ENCODE assay signal across 8 mouse cellular contexts in genomic region chr9:66796739-66797138, GRCm38 (mm10). TPM values are rescaled to one million over a fixed set of nuclear protein-coding genes. Genes with fewer than 3 reads are reported as not detected.
DNase-seq lines count a peak whose midpoint lies in the region; ATAC-seq lines count a peak whose summit lies in the region.

Gene Gm10647, plus strand, starts transcription at chr9:66797039.

- H3K9ac ChIP-seq in lung, embryonic 15.5 days, result peak within 1 kb of the TSS; percentile 44; the same call in 1 of the 2 replicates
- H3K9ac ChIP-seq in forebrain, embryonic 12.5 days, result no peak within 1 kb of the TSS
- H3K9ac ChIP-seq in neural tube, embryonic 14.5 days (replicated peaks; ENCODE audit: low read depth, low read length), result peak within 1 kb of the TSS; percentile 88

- H3K27me3 ChIP-seq in lung, embryonic 15.5 days, result no peaks in the 10 kb centered on the region; the same call in 1 of the 2 replicates
- peaks cover 13% of the 10 kb centered on the region; the same call in 1 of the 2 replicates for H3K27me3 ChIP-seq in forebrain, embryonic 12.5 days
- peaks cover 7% of the 10 kb centered on the region for H3K27me3 ChIP-seq in limb, embryonic 10.5 days (ENCODE audit: low read depth, poor library complexity, severe bottlenecking)
- H3K27me3 ChIP-seq in neural tube, embryonic 14.5 days (ENCODE audit: control insufficient read depth, insufficient read depth, low read length), result no peaks in the 10 kb centered on the region

- no peaks in the 10 kb centered on the region for H3K36me3 ChIP-seq in lung, embryonic 15.5 days
- no peaks in the 10 kb centered on the region for H3K36me3 ChIP-seq in forebrain, embryonic 12.5 days (replicated peaks)
- H3K36me3 ChIP-seq in limb, embryonic 10.5 days, result no peaks in the 10 kb centered on the region
- no peaks in the 10 kb centered on the region for H3K36me3 ChIP-seq in neural tube, embryonic 14.5 days (ENCODE audit: control insufficient read depth, insufficient read depth, low read length)

- no peak for ATAC-seq in lung, embryonic 15.5 days (ENCODE audit: borderline replicate concordance, extremely low read depth, low FRiP score, low TSS enrichment)
- no peak for ATAC-seq in forebrain, embryonic 12.5 days (ENCODE audit: low FRiP score)
- no peak for ATAC-seq in neural tube, embryonic 14.5 days (ENCODE audit: low read depth)

- H3K4me1 ChIP-seq in lung, embryonic 15.5 days, result peaks cover 13% of the 10 kb centered on the region; the same call in 1 of the 2 replicates
- H3K4me1 ChIP-seq in forebrain, embryonic 12.5 days, result peaks cover 17% of the 10 kb centered on the region; the same call in 1 of the 2 replicates
- H3K4me1 ChIP-seq in limb, embryonic 10.5 days, result peaks cover 26% of the 10 kb centered on the region
- peaks cover 4% of the 10 kb centered on the region; the same call in 1 of the 2 replicates for H3K4me1 ChIP-seq in neural tube, embryonic 14.5 days (ENCODE audit: control insufficient read depth, insufficient read depth, low read length)

- no peak for DNase-seq in lung, postnatal 4 days
- DNase-seq in limb, embryonic 10.5 days (ENCODE audit: low spot score), result no peak
- no peak for DNase-seq in adrenal gland, postnatal 25 days
- no peak for DNase-seq in layer of hippocampus, postnatal 10 days (ENCODE audit: low spot score in 2 of 2)
- DNase-seq in spleen, postnatal 10 days (ENCODE audit: low spot score in 2 of 2), result no peak

- WGBS in lung, embryonic 15.5 days, result 75% methylated on average over 5 of the region's 5 CpGs
- WGBS in forebrain, embryonic 12.5 days, result 81% methylated on average over 5 of the region's 5 CpGs
- WGBS in limb, embryonic 10.5 days, result 70% methylated on average over 5 of the region's 5 CpGs
- WGBS in neural tube, embryonic 14.5 days, result 80% methylated on average over 5 of the region's 5 CpGs

- no peaks in the 10 kb centered on the region for H3K9me3 ChIP-seq in lung, embryonic 15.5 days
- H3K9me3 ChIP-seq in forebrain, embryonic 12.5 days, result no peaks in the 10 kb centered on the region
- no peaks in the 10 kb centered on the region for H3K9me3 ChIP-seq in limb, embryonic 10.5 days (replicated peaks)
- H3K9me3 ChIP-seq in neural tube, embryonic 14.5 days (ENCODE audit: control insufficient read depth, low read length), result no peaks in the 10 kb centered on the region

- H3K4me3 ChIP-seq in lung, embryonic 15.5 days, result peak within 1 kb of the TSS; percentile 62
- H3K4me3 ChIP-seq in forebrain, embryonic 12.5 days (replicated peaks), result peak within 1 kb of the TSS; percentile 67
- peak within 1 kb of the TSS; percentile 80 for H3K4me3 ChIP-seq in limb, embryonic 10.5 days
- H3K4me3 ChIP-seq in neural tube, embryonic 14.5 days (ENCODE audit: low read depth, low read length), result peak within 1 kb of the TSS; percentile 71

- H3K27ac ChIP-seq in lung, embryonic 15.5 days, result peak within 1 kb of the TSS; percentile 96
- 0 out of 2 replicates have a peak within 1 kb of the TSS, but pooled peaks have one; percentile 86 for H3K27ac ChIP-seq in forebrain, embryonic 12.5 days
- peak within 1 kb of the TSS; percentile 93 for H3K27ac ChIP-seq in limb, embryonic 10.5 days
- H3K27ac ChIP-seq in neural tube, embryonic 14.5 days (ENCODE audit: low read depth, low read length), result peak within 1 kb of the TSS; percentile 91

- peak within 1 kb of the TSS; percentile 93 for H3K4me2 ChIP-seq in lung, embryonic 15.5 days
- H3K4me2 ChIP-seq in forebrain, embryonic 12.5 days, result peak within 1 kb of the TSS; percentile 80
- H3K4me2 ChIP-seq in neural tube, embryonic 14.5 days (ENCODE audit: low read depth, low read length), result peak within 1 kb of the TSS; percentile 83

RNA-seq across cellular contexts. Expression of gene Gm10647, which starts in this region (rescaled TPM):
- 0.44 and 0.92 TPM in 2 replicates for polyA plus RNA-seq in lung, embryonic 15.5 days (2015; fragmentation: Nextera tagmentation; extraction: Ambion mirVana)
- polyA plus RNA-seq in forebrain, embryonic 12.5 days (2016; fragmentation: Nextera tagmentation; extraction: Ambion mirVana), result 0.19 and 0.43 TPM in 2 replicates
- polyA plus RNA-seq in limb, embryonic 10.5 days (2016; fragmentation: Nextera tagmentation; extraction: Ambion mirVana), result 0.39 and 0.50 TPM in 2 replicates
- 0.30 and 0.80 TPM in 2 replicates for polyA plus RNA-seq in neural tube, embryonic 14.5 days (2014; fragmentation: Nextera tagmentation; extraction: Ambion mirVana)
- total RNA-seq in adrenal gland, postnatal 25 days (2021), result 0.33 and 0.43 TPM in 2 replicates
- total RNA-seq in layer of hippocampus, postnatal 10 days (2021), result under 1 TPM; 0.38 to 0.73 TPM
